ENCODE assay signal across 17 mouse cellular contexts in the genomic region with DNA sequence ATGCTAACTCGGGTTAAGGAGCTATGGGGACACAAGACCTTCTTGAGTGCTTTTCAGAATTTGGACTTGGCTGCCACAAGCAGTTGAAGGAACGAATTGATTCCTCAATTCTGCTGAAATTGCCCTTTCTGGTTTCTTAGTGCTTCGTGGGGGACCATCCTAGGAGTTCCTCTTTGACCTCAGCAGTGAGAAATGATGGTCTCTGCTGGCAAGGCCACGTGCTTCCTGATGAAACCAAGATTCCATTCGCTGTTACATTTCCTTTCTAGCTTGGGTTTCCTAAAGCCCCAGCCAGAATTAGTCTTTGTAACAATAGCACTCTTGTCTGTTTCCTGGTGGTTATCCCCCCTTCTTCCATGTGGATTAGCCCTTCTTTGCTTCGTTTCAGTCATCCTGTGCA. TPM values are rescaled to one million over a fixed set of nuclear protein-coding genes. Genes with fewer than 3 reads are reported as not detected.
DNase-seq lines count a peak whose midpoint lies in the region; ATAC-seq and TF ChIP-seq lines count a peak whose summit lies in the region.
"Had no signal": no experiment of that assay in that cellular context is flagged by ENCODE, and none has a peak within 500 bp of the region (broad histone marks: within the 10 kb centered on the region; RNA-seq: fewer than 3 reads in every experiment).

No protein-coding gene starts in this region.

- TF ChIP-seq EP300 in lung, postnatal 0 days (IDR thresholded peaks at IDR 0.05): no peak

- H3K36me3 ChIP-seq in embryonic facial prominence, embryonic 12.5 days: no peaks in the 10 kb centered on the region
- H3K36me3 ChIP-seq in embryonic facial prominence, embryonic 10.5 days (replicated peaks): no peaks in the 10 kb centered on the region
- H3K36me3 ChIP-seq in kidney, adult 2 months (ENCODE audit: control insufficient read depth, insufficient read depth, low read length): no peaks in the 10 kb centered on the region
- no peaks in the 10 kb centered on the region for H3K36me3 ChIP-seq in kidney, embryonic 15.5 days
- no peaks in the 10 kb centered on the region for H3K36me3 ChIP-seq in lung, postnatal 0 days (ENCODE audit: insufficient read depth, low read length)
- no peaks in the 10 kb centered on the region for H3K36me3 ChIP-seq in hindbrain, embryonic 16.5 days (ENCODE audit: control insufficient read depth, insufficient read depth, low read length)
- H3K36me3 ChIP-seq: lung, embryonic 15.5 days; midbrain, embryonic 12.5 days; neural tube, embryonic 15.5 days had no signal

- no peaks in the 10 kb centered on the region for H3K27me3 ChIP-seq in embryonic facial prominence, embryonic 12.5 days
- no peaks in the 10 kb centered on the region for H3K27me3 ChIP-seq in embryonic facial prominence, embryonic 10.5 days (replicated peaks; ENCODE audit: low read depth, poor library complexity, severe bottlenecking)
- H3K27me3 ChIP-seq in kidney, adult 2 months (replicated peaks; ENCODE audit: control insufficient read depth, insufficient read depth, low read length): no peaks in the 10 kb centered on the region
- H3K27me3 ChIP-seq in kidney, embryonic 15.5 days: no peaks in the 10 kb centered on the region
- no peaks in the 10 kb centered on the region for H3K27me3 ChIP-seq in lung, postnatal 0 days (replicated peaks; ENCODE audit: insufficient read depth, low read length)
- no peaks in the 10 kb centered on the region for H3K27me3 ChIP-seq in hindbrain, embryonic 16.5 days (replicated peaks; ENCODE audit: control insufficient read depth, insufficient read depth, low read length)
- H3K27me3 ChIP-seq: CH12.LX; limb, embryonic 15.5 days; lung, embryonic 15.5 days; midbrain, embryonic 12.5 days; neural tube, embryonic 15.5 days had no signal

- no peak for ATAC-seq in embryonic facial prominence, embryonic 12.5 days (ENCODE audit: insufficient number of reproducible peaks, insufficient read depth, low FRiP score, low TSS enrichment)
- ATAC-seq in kidney, embryonic 15.5 days (replicated peaks; ENCODE audit: low FRiP score): no peak
- ATAC-seq in lung, postnatal 0 days: 0 out of 2 replicates have a peak, but pooled peaks have one; percentile 19
- no peak for ATAC-seq in hindbrain, embryonic 16.5 days
- ATAC-seq: forebrain, postnatal 0 days had no signal

- TF ChIP-seq CTCF in kidney, adult 2 months (conservative IDR thresholded peaks at IDR 0.05; ENCODE audit: insufficient read depth, insufficient read length, low read depth, low read length): no peak
- no peak for TF ChIP-seq CTCF in lung, postnatal 0 days (IDR thresholded peaks at IDR 0.05)

- no peaks in the 10 kb centered on the region for H3K9me3 ChIP-seq in embryonic facial prominence, embryonic 12.5 days
- no peaks in the 10 kb centered on the region for H3K9me3 ChIP-seq in embryonic facial prominence, embryonic 10.5 days
- H3K9me3 ChIP-seq in kidney, embryonic 15.5 days (replicated peaks): no peaks in the 10 kb centered on the region
- H3K9me3 ChIP-seq in lung, postnatal 0 days (ENCODE audit: low read length): no peaks in the 10 kb centered on the region
- no peaks in the 10 kb centered on the region for H3K9me3 ChIP-seq in hindbrain, embryonic 16.5 days (ENCODE audit: control insufficient read depth, low read length)
- H3K9me3 ChIP-seq: limb, embryonic 15.5 days; lung, embryonic 15.5 days; midbrain, embryonic 12.5 days; neural tube, embryonic 15.5 days had no signal

- DNase-seq in embryonic facial prominence, embryonic 10.5 days (ENCODE audit: low spot score): no peak
- DNase-seq in kidney, adult 2 months: peak; percentile 50
- peak; percentile 18 for DNase-seq in lung, postnatal 0 days (ENCODE audit: low spot score)
- no peak for DNase-seq in lung, adult 18-20 months
- DNase-seq in kidney, postnatal 36 days: peak; percentile 22 to 41
- DNase-seq: adrenal gland, postnatal 10 days; forebrain, postnatal 0 days; gastrocnemius, postnatal 25 days; thymus, postnatal 14 days had no signal

- peaks cover 10% of the 10 kb centered on the region; the same call in 1 of the 2 replicates for H3K4me1 ChIP-seq in embryonic facial prominence, embryonic 12.5 days
- H3K4me1 ChIP-seq in embryonic facial prominence, embryonic 10.5 days: peaks cover 17% of the 10 kb centered on the region
- peaks cover 6% of the 10 kb centered on the region; the same call in 1 of the 2 replicates for H3K4me1 ChIP-seq in kidney, adult 2 months (ENCODE audit: control insufficient read depth, insufficient read depth, low read length)
- H3K4me1 ChIP-seq in kidney, embryonic 15.5 days: 0 out of 2 replicates have a peak, but pooled peaks cover 2% of the 10 kb centered on the region
- H3K4me1 ChIP-seq in lung, postnatal 0 days (ENCODE audit: insufficient read depth, low read depth, low read length): no peaks in the 10 kb centered on the region
- H3K4me1 ChIP-seq in hindbrain, embryonic 16.5 days (ENCODE audit: control insufficient read depth, insufficient read depth, low read depth, low read length): peaks cover 4% of the 10 kb centered on the region; the same call in 1 of the 2 replicates
- H3K4me1 ChIP-seq: midbrain, embryonic 12.5 days; neural tube, embryonic 15.5 days had no signal

- no peak for TF ChIP-seq POLR2A in kidney, adult 2 months (IDR thresholded peaks at IDR 0.05; ENCODE audit: low read depth, low read length)

- H3K9ac ChIP-seq in embryonic facial prominence, embryonic 12.5 days: no peak overlapping the region
- H3K9ac ChIP-seq in kidney, embryonic 15.5 days: no peak overlapping the region
- no peak overlapping the region for H3K9ac ChIP-seq in lung, postnatal 0 days (replicated peaks; ENCODE audit: low read depth)
- H3K9ac ChIP-seq in hindbrain, embryonic 16.5 days (ENCODE audit: low read depth, low read length): no peak overlapping the region
- H3K9ac ChIP-seq: forebrain, postnatal 0 days; limb, embryonic 15.5 days; lung, embryonic 15.5 days; midbrain, embryonic 12.5 days; neural tube, embryonic 15.5 days had no signal

- 43% methylated on average over 6 of the region's 6 CpGs for WGBS in embryonic facial prominence, embryonic 12.5 days
- 57% methylated on average over 6 of the region's 6 CpGs for WGBS in embryonic facial prominence, embryonic 10.5 days
- WGBS in kidney, adult 2 months: 57% methylated on average over 6 of the region's 6 CpGs
- WGBS in kidney, embryonic 15.5 days: 71% methylated on average over 6 of the region's 6 CpGs
- 40% methylated on average over 6 of the region's 6 CpGs for whole genome bisulfite sequencing in lung, postnatal 0 days
- 84% methylated on average over 6 of the region's 6 CpGs for WGBS in hindbrain, embryonic 16.5 days

- 0 out of 2 replicates have a peak overlapping the region, but pooled peaks have one; percentile 41 for H3K27ac ChIP-seq in embryonic facial prominence, embryonic 12.5 days
- no peak overlapping the region for H3K27ac ChIP-seq in embryonic facial prominence, embryonic 10.5 days (replicated peaks)
- H3K27ac ChIP-seq in kidney, adult 2 months (ENCODE audit: insufficient read depth, low read depth, low read length): no peak overlapping the region; the same call in 1 of the 2 replicates
- H3K27ac ChIP-seq in kidney, embryonic 15.5 days: no peak overlapping the region
- H3K27ac ChIP-seq in lung, postnatal 0 days (ENCODE audit: low read length): no peak overlapping the region
- H3K27ac ChIP-seq in hindbrain, embryonic 16.5 days (ENCODE audit: low read depth, low read length): no peak overlapping the region
- H3K27ac ChIP-seq: limb, embryonic 15.5 days; lung, embryonic 15.5 days; midbrain, embryonic 12.5 days; neural tube, embryonic 15.5 days had no signal

- no peak overlapping the region for H3K4me3 ChIP-seq in embryonic facial prominence, embryonic 12.5 days
- H3K4me3 ChIP-seq in embryonic facial prominence, embryonic 10.5 days: no peak overlapping the region
- H3K4me3 ChIP-seq in kidney, adult 2 months (ENCODE audit: insufficient read depth, low read depth, low read length): no peak overlapping the region
- no peak overlapping the region for H3K4me3 ChIP-seq in kidney, embryonic 15.5 days (replicated peaks)
- no peak overlapping the region for H3K4me3 ChIP-seq in lung, postnatal 0 days (ENCODE audit: low read depth, low read length)
- no peak overlapping the region for H3K4me3 ChIP-seq in hindbrain, embryonic 16.5 days (ENCODE audit: low read length)
- H3K4me3 ChIP-seq: limb, embryonic 15.5 days; lung, embryonic 15.5 days; midbrain, embryonic 12.5 days; neural tube, embryonic 15.5 days had no signal

- no peak overlapping the region for H3K4me2 ChIP-seq in embryonic facial prominence, embryonic 12.5 days (replicated peaks)
- no peak overlapping the region for H3K4me2 ChIP-seq in kidney, embryonic 15.5 days
- no peak overlapping the region for H3K4me2 ChIP-seq in lung, postnatal 0 days (replicated peaks; ENCODE audit: low read depth, low read length)
- H3K4me2 ChIP-seq in hindbrain, embryonic 16.5 days (ENCODE audit: low read length): no peak overlapping the region
- H3K4me2 ChIP-seq: limb, embryonic 15.5 days; lung, embryonic 15.5 days; midbrain, embryonic 12.5 days; neural tube, embryonic 15.5 days had no signal

RNA-seq across cellular contexts. Expression of a gene that starts 32.9 kb away (rescaled TPM):
- polyA plus RNA-seq in embryonic facial prominence, embryonic 12.5 days (2016; fragmentation: Nextera tagmentation; extraction: Ambion mirVana): 9.1 and 10.7 TPM in 2 replicates
- 3.1 and 4.6 TPM in 2 replicates for polyA plus RNA-seq in embryonic facial prominence, embryonic 10.5 days (2016; fragmentation: Nextera tagmentation; extraction: Ambion mirVana)
- polyA plus RNA-seq in kidney, adult 2 months (2012; rRNA removed): 3.9 and 4.6 TPM in 2 replicates
- polyA plus RNA-seq in kidney, embryonic 15.5 days (2015; fragmentation: Nextera tagmentation; extraction: Ambion mirVana): 5.0 and 5.2 TPM in 2 replicates
- 6.3 and 7.9 TPM in 2 replicates for polyA plus RNA-seq in lung, postnatal 0 days (2015; fragmentation: Nextera tagmentation; extraction: Ambion mirVana)
- 4.7 and 5.3 TPM in 2 replicates for polyA plus RNA-seq in hindbrain, embryonic 16.5 days (2015; fragmentation: Nextera tagmentation; extraction: Ambion mirVana)

Comparison
In these comparisons a context has a peak if more than half of its experiments do, and no peak if none do; other contexts are left out.
1. DNase-seq: peak in kidney, adult 2 months (single experiment), lung, postnatal 0 days (single experiment) and kidney, postnatal 36 days (2 of 2); none in embryonic facial prominence, embryonic 10.5 days (single experiment) and lung, adult 18-20 months (0 of 2).